Mouse (Mus musculus): ENCODE measurements around the gene Gm28729. TPM values are rescaled to one million over a fixed set of nuclear protein-coding genes. Genes with fewer than 3 reads are reported as not detected.
"Not testable (repeated sequence)": the region's sequence is repeated elsewhere in the genome, so short reads cannot be mapped to it uniquely, and the experiment has no call there.

Gm28729 gene
- polyA plus RNA-seq, 1 experiment = not detected

DNA sequence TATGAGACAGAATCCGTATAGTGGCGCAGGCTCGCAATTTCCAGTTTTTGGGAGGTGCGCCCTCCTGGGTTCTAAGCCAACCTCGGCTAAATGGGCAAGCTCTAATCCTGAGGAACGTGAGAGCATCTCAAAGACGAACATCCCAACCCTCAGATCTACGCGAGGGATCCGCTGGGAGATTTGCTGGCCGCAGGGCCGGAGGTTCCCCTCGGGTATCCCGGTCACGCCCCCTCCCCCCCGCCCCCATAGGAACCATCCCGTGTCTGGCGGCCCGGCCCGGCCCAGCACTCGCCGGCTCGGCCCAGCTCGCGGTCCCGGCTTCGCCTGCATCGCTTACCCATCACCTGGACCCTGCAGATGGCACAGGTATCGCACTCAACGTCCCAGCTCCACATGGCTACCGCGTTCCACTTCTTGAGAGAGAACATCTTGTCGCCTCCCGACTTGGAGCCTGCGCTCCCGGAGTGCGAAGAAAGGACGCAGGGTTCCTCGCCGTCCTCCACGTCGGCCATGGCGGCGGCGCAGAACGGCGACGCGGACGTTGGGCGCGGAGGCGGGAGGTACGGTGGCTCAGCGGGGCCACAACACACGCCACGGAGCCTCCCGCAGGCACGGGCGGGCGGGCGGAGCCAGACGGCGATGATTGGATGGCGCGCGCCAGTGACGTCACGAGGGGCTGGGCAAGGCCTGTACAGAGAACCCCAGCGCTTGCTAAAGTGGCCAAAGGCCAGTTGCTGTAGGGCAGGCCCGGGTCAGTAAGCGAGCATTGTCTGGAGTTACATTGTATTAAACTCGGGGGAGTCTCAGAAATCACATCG, 46.8 kb downstream of the Gm28729 start, which contains the start of gene Rnf7:
Rnf7 (minus strand) TSS at position 605 of the 818 bp plus-strand sequence.
- peak; percentile 61 for TF ChIP-seq POLR2A (IDR thresholded peaks at IDR 0.05; ENCODE audit: low read depth, low read length)
- no peak for TF ChIP-seq CTCF (IDR thresholded peaks at IDR 0.05; ENCODE audit: borderline replicate concordance, insufficient read depth, low read length)
- Histone ChIP-seq H3K4me1 (ENCODE audit: control insufficient read depth, insufficient read depth, low read length) (no peaks in the 10 kb centered on the region), H3K4me3 (ENCODE audit: insufficient read depth, low read length) (peak within 1 kb of the TSS; percentile 99), H3K27ac (ENCODE audit: insufficient read depth, low read length) (peak within 1 kb of the TSS; percentile 75)

DNA sequence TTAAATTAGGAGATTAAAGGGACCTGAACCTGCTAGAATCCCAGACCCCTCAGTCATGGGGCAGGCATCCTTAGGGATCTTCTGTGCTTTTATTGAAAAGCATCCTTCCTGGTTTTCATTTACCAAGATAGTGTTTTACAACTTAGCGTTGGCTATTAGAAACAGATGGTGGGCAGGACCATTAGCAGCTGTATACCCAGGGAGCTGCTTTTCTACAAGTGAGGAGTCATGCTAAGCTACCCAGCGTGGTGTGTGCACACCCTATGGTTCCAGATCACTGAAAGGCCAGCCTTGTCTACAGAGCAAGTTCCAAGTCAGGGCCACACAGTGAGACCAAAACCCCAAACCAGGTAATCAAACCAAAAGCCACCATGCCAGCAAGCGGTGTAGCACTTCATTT, 52.7 kb downstream of the Gm28729 start:
- Histone ChIP-seq H3K4me3 (ENCODE audit: insufficient read depth, low read length) (no peak overlapping the region), H3K4me1 (ENCODE audit: control insufficient read depth, insufficient read depth, low read length) (no peaks in the 10 kb centered on the region; the same call in 1 of the 2 replicates), H3K27ac (ENCODE audit: insufficient read depth, low read length) (no peak overlapping the region)
- TF ChIP-seq POLR2A (IDR thresholded peaks at IDR 0.05; ENCODE audit: low read depth, low read length) (no peak), CTCF (IDR thresholded peaks at IDR 0.05; ENCODE audit: borderline replicate concordance, insufficient read depth, low read length) (no peak)

GRCm38 (mm10) chr9:96471681-96472080, 53.4 kb downstream of the Gm28729 start:
- not testable (repeated sequence) for H3K4me3 ChIP-seq (ENCODE audit: insufficient read depth, low read length); H3K27ac ChIP-seq (ENCODE audit: insufficient read depth, low read length); H3K4me1 ChIP-seq (ENCODE audit: control insufficient read depth, insufficient read depth, low read length)

DNA sequence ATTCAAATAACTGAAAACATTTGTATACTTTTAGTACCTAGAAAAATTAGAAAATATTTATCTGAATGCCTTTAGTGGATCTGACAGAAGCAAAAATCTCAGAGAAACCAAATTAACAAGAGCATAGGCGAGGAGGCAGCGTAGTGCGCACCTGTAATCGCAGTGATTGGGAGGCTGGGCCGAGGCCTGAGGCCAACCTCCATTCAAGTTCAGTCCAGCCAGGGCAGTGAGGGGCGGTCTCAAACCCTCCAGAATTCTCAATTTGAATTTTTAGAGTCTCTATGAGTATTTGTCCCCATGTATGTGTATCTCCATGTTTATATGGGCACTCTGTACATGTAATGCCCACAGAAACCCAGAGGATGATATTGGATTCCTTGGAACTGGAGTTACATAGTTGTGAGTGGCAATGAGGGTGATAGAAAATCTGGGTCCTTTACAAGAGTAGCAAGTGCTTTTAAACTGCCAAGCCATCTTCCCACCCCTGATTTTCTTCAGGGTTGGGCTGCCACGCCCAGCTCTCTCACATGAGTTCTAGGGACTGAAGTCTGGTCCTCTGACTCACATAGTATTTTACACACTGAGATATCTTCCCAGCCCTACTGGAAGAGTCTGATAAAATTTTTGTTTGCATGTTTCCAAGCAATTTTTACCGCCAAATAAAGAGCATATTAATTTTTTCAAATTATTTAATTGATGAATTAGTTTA, 54.6 kb downstream of the Gm28729 start:
- no peak for TF ChIP-seq POLR2A (IDR thresholded peaks at IDR 0.05; ENCODE audit: low read depth, low read length)
- TF ChIP-seq CTCF (IDR thresholded peaks at IDR 0.05; ENCODE audit: borderline replicate concordance, insufficient read depth, low read length) = no peak
- H3K4me3 ChIP-seq (ENCODE audit: insufficient read depth, low read length) = no peak overlapping the region
- H3K4me1 ChIP-seq (ENCODE audit: control insufficient read depth, insufficient read depth, low read length) = no peaks in the 10 kb centered on the region; the same call in 1 of the 2 replicates
- H3K27ac ChIP-seq (ENCODE audit: insufficient read depth, low read length) = no peak overlapping the region

- TF ChIP-seq POLR2A (IDR thresholded peaks at IDR 0.05; ENCODE audit: low read depth, low read length) = no peak
- no peak for TF ChIP-seq CTCF (IDR thresholded peaks at IDR 0.05; ENCODE audit: borderline replicate concordance, insufficient read depth, low read length)
- no peaks in the 10 kb centered on the region; the same call in 1 of the 2 replicates for H3K4me1 ChIP-seq (ENCODE audit: control insufficient read depth, insufficient read depth, low read length)
- H3K4me3 ChIP-seq (ENCODE audit: insufficient read depth, low read length) = no peak overlapping the region
- no peak overlapping the region for H3K27ac ChIP-seq (ENCODE audit: insufficient read depth, low read length)
These were observed 55.4 kb downstream of the Gm28729 start for GRCm38 (mm10) chr9:96469556-96470265.

DNA sequence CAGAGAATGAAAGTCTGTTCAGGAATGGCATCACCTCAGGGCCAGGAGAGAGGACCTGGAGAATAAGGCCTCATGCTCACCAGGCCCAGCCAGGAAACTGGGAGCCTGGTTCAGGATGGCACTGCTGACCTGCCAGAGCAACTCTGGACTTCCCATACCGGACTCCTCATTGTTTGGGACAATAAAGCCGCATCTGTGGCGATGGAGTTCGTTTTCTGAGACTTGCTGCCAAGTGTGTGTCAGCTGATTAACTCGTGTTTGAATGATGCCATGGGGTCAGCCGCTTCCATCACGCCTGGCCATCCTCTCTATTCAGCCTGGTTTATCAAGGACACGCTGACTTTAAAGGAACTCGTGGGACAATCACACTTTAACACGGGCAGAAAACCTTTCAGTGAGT, 61.4 kb downstream of the Gm28729 start:
- Histone ChIP-seq H3K27ac (ENCODE audit: insufficient read depth, low read length) (no peak overlapping the region), H3K4me1 (ENCODE audit: control insufficient read depth, insufficient read depth, low read length) (no peaks in the 10 kb centered on the region), H3K4me3 (ENCODE audit: insufficient read depth, low read length) (no peak overlapping the region)
- no peak for TF ChIP-seq CTCF (IDR thresholded peaks at IDR 0.05; ENCODE audit: borderline replicate concordance, insufficient read depth, low read length)
- TF ChIP-seq POLR2A (IDR thresholded peaks at IDR 0.05; ENCODE audit: low read depth, low read length) = no peak

GRCm38 (mm10) chr9:96461607-96462006, 63.5 kb downstream of the Gm28729 start:
- no peak overlapping the region for H3K4me3 ChIP-seq (ENCODE audit: insufficient read depth, low read length)
- H3K27ac ChIP-seq (ENCODE audit: insufficient read depth, low read length) = no peak overlapping the region
- TF ChIP-seq POLR2A (IDR thresholded peaks at IDR 0.05; ENCODE audit: low read depth, low read length) (no peak), CTCF (IDR thresholded peaks at IDR 0.05; ENCODE audit: borderline replicate concordance, insufficient read depth, low read length) (peak; percentile 22; the same call in 1 of the 2 replicates)
- no peaks in the 10 kb centered on the region for H3K4me1 ChIP-seq (ENCODE audit: control insufficient read depth, insufficient read depth, low read length)

- Histone ChIP-seq H3K27ac (ENCODE audit: insufficient read depth, low read length) (no peak overlapping the region), H3K4me1 (ENCODE audit: control insufficient read depth, insufficient read depth, low read length) (no peaks in the 10 kb centered on the region), H3K4me3 (ENCODE audit: insufficient read depth, low read length) (no peak overlapping the region)
- no peak for TF ChIP-seq CTCF (IDR thresholded peaks at IDR 0.05; ENCODE audit: borderline replicate concordance, insufficient read depth, low read length)
- no peak for TF ChIP-seq POLR2A (IDR thresholded peaks at IDR 0.05; ENCODE audit: low read depth, low read length)
These were observed 64.8 kb downstream of the Gm28729 start for GRCm38 (mm10) chr9:96460117-96460865.

GRCm38 (mm10) chr9:96455618-96456017, 69.4 kb downstream of the Gm28729 start:
- Histone ChIP-seq H3K4me3 (ENCODE audit: insufficient read depth, low read length) (no peak overlapping the region), H3K4me1 (ENCODE audit: control insufficient read depth, insufficient read depth, low read length) (no peaks in the 10 kb centered on the region), H3K27ac (ENCODE audit: insufficient read depth, low read length) (no peak overlapping the region)
- TF ChIP-seq POLR2A (IDR thresholded peaks at IDR 0.05; ENCODE audit: low read depth, low read length) (no peak), CTCF (IDR thresholded peaks at IDR 0.05; ENCODE audit: borderline replicate concordance, insufficient read depth, low read length) (no peak)
